Mouse (Mus musculus): ENCODE measurements around the gene Uck1.
"Not testable (repeated sequence)": the region's sequence is repeated elsewhere in the genome, so short reads cannot be mapped to it uniquely, and the experiment has no call there.

Uck1 gene

GRCm38 (mm10) chr2:32259657-32260417 is at the start of gene Uck1:
Gene Uck1 (minus strand): TSS chr2:32260159.
- in situ Hi-C loops (cut with MseI, MboI): no loop called here

GRCm38 (mm10) chr2:32308870-32309568 is 49.1 kb upstream of the Uck1 start:
- in situ Hi-C loops (cut with MseI, MboI): no loop called here

GRCm38 (mm10) chr2:32307941-32308760 is 48.2 kb upstream of the Uck1 start:
- in situ Hi-C loops (cut with MseI, MboI): no loop called here

GRCm38 (mm10) chr2:32307247-32307798 is 47.4 kb upstream of the Uck1 start:
- in situ Hi-C loops (cut with MseI, MboI): no loop called here

- in situ Hi-C loops (cut with MseI, MboI): no loop called here
Measured at GRCm38 (mm10) chr2:32306176-32306575, 46.2 kb upstream of the Uck1 start.

- in situ Hi-C loops (cut with MseI, MboI): no loop called here
Measured at GRCm38 (mm10) chr2:32305668-32306067, 45.7 kb upstream of the Uck1 start.

- in situ Hi-C loops (cut with MseI, MboI): no loop called here
Measured at GRCm38 (mm10) chr2:32304145-32304832, 44.3 kb upstream of the Uck1 start.

- in situ Hi-C loops (cut with MseI, MboI): no loop called here
Measured at GRCm38 (mm10) chr2:32302952-32303351, 43.0 kb upstream of the Uck1 start.

- in situ Hi-C loops (cut with MseI, MboI): no loop called here
Measured at GRCm38 (mm10) chr2:32299469-32299868, 39.5 kb upstream of the Uck1 start.

GRCm38 (mm10) chr2:32295842-32296241 is 35.9 kb upstream of the Uck1 start:
- in situ Hi-C loops (cut with MseI, MboI): not testable (repeated sequence)

GRCm38 (mm10) chr2:32295285-32295684 is 35.3 kb upstream of the Uck1 start:
- in situ Hi-C loops (cut with MseI, MboI): no loop called here

GRCm38 (mm10) chr2:32294348-32294747 is 34.4 kb upstream of the Uck1 start:
- in situ Hi-C loops (cut with MseI, MboI): no loop called here

GRCm38 (mm10) chr2:32289578-32289977 is 29.6 kb upstream of the Uck1 start:
- in situ Hi-C loops (cut with MseI, MboI): no loop called here

- in situ Hi-C loops (cut with MseI, MboI): no loop called here
Measured at GRCm38 (mm10) chr2:32288371-32288931, 28.5 kb upstream of the Uck1 start.

GRCm38 (mm10) chr2:32287923-32288367 is 28.0 kb upstream of the Uck1 start, which contains the start of gene Swi5:
Gene Swi5 (minus strand): TSS chr2:32288075.
- in situ Hi-C loops (cut with MseI, MboI): no loop called here

- in situ Hi-C loops (cut with MseI, MboI): no loop called here
Measured at GRCm38 (mm10) chr2:32287334-32287840, 27.4 kb upstream of the Uck1 start, which contains the start of gene Golga2. Gene Golga2 (plus strand): TSS chr2:32287384.

GRCm38 (mm10) chr2:32283986-32284385 is 24.0 kb upstream of the Uck1 start:
- in situ Hi-C loops (cut with MseI, MboI): no loop called here

- in situ Hi-C loops (cut with MseI, MboI): no loop called here
Measured at GRCm38 (mm10) chr2:32282727-32283126, 22.8 kb upstream of the Uck1 start.

- in situ Hi-C loops (cut with MseI, MboI): no loop called here
Measured at GRCm38 (mm10) chr2:32282289-32282688, 22.3 kb upstream of the Uck1 start.

- in situ Hi-C loops (cut with MseI, MboI): no loop called here
Measured at GRCm38 (mm10) chr2:32275823-32276222, 15.9 kb upstream of the Uck1 start.

- in situ Hi-C loops (cut with MseI, MboI): no loop called here
Measured at GRCm38 (mm10) chr2:32260635-32261034, 676 bp upstream of the Uck1 start.
